Mouse (Mus musculus) lung, embryonic 14.5 days (tissue): ENCODE data around the gene Eme1. TPM values are rescaled to one million over a fixed set of nuclear protein-coding genes. Genes with fewer than 3 reads are reported as not detected.
"Not testable (repeated sequence)": the region's sequence is repeated elsewhere in the genome, so short reads cannot be mapped to it uniquely, and the experiment has no call there.

Experiments
- ATAC-seq: fragments of 200-750 bp; cut with Nextera tagmentation; 2 replicates; pipeline ENCODE4 v1.8.0; 2017; ENCODE audit warnings: mild to moderate bottlenecking, moderate TSS enrichment, moderate library complexity; ENCODE audit not compliant: insufficient read depth
- DNase-seq: peaks from one replicate; pipeline ENCODE4 v3.0.0-alpha.2; 2015
- H3K27ac ChIP-seq: fragments of 300-500 bp; sonication (generic); 2 replicates; pipeline ENCODE4 v1.5.1; 2014; ENCODE audit warnings: low read depth, mild to moderate bottlenecking, moderate library complexity
- H3K27me3 ChIP-seq: fragments of 300-500 bp; sonication (generic); 2 replicates; pipeline ENCODE4 v1.6.1; 2014; ENCODE audit warnings: low read length, control low read depth; ENCODE audit not compliant: insufficient read depth
- H3K36me3 ChIP-seq: fragments of 300-500 bp; sonication (generic); 2 replicates; pipeline ENCODE4 v1.6.1; 2014; ENCODE audit warnings: control low read depth; ENCODE audit not compliant: insufficient read depth
- H3K4me1 ChIP-seq: fragments of 300-500 bp; sonication (generic); 2 replicates; pipeline ENCODE4 v1.6.1; 2014; ENCODE audit warnings: antibody characterized with exemption, control low read depth; ENCODE audit not compliant: insufficient read depth
- H3K4me2 ChIP-seq: fragments of 300-500 bp; sonication (generic); 2 replicates; pipeline ENCODE4 v1.6.1; 2014; ENCODE audit warnings: mild to moderate bottlenecking
- H3K4me3 ChIP-seq: fragments of 300-500 bp; sonication (generic); 2 replicates; pipeline ENCODE4 v1.5.1; 2014; ENCODE audit warnings: low read depth, low read length
- H3K9ac ChIP-seq: fragments of 300-500 bp; sonication (generic); 2 replicates; pipeline ENCODE4 v1.6.1; 2014
- H3K9me3 ChIP-seq: fragments of 300-500 bp; sonication (generic); 2 replicates; pipeline ENCODE4 v1.6.1; 2016; ENCODE audit warnings: low read depth, low read length, control low read depth
- CTCF ChIP-seq: IDR thresholded peaks from 2 replicates; pipeline ENCODE4 v1.5.1; 2016; ENCODE audit warnings: antibody characterized with exemption, low read depth
- WGBS: fragments of 180-500 bp; shearing (Covaris S2); extraction: QIAGEN DNeasy Blood & Tissue Kit; methylation state at CpG from one replicate; pipeline ENCODE4 v1.1.7; 2014; 5-methylcytosine and 5-hydroxymethylcytosine counted together
- polyA plus RNA-seq: library from polyadenylated mRNA; unstranded; fragments of >200 nt; fragmentation: Nextera tagmentation; extraction: Ambion mirVana; gene quantifications from 2 replicates; pipeline ENCODE4 v1.2.1, GENCODE M21; 2014

Eme1 gene
- polyA plus RNA-seq, 1 experiment from 2014 or later: 30.0 TPM

GRCm38 (mm10) chr11:94676754-94677606 lies 23.2 kb upstream of the Eme1 start, which contains the start of gene Xylt2:
TSS of gene Xylt2 (minus strand) at chr11:94677515.
- Histone ChIP-seq H3K9me3 (no peaks in the 10 kb centered on the region), H3K4me2 (peak within 1 kb of the TSS; percentile 88), H3K4me1 (peaks cover 5% of the 10 kb centered on the region; the same call in 1 of the 2 replicates), H3K4me3 (peak within 1 kb of the TSS; percentile 96), H3K27me3 (no peaks in the 10 kb centered on the region), H3K9ac (peak within 1 kb of the TSS; percentile 95), H3K27ac (peak within 1 kb of the TSS; percentile 85), H3K36me3 (no peaks in the 10 kb centered on the region; the same call in 1 of the 2 replicates)
- DNase-seq (peak; percentile 97), ATAC-seq (peak; percentile 96)
- no peak for TF ChIP-seq CTCF
- WGBS: under 1% methylated on average over 80 of the region's 82 CpGs

- Histone ChIP-seq H3K4me2 (peak overlapping the region; percentile 88), H3K9me3 (no peaks in the 10 kb centered on the region), H3K27ac (peak overlapping the region; percentile 85; the same call in 1 of the 2 replicates), H3K9ac (peak overlapping the region; percentile 95), H3K36me3 (no peaks in the 10 kb centered on the region; the same call in 1 of the 2 replicates), H3K27me3 (no peaks in the 10 kb centered on the region), H3K4me3 (peak overlapping the region; percentile 96), H3K4me1 (peaks cover 5% of the 10 kb centered on the region; the same call in 1 of the 2 replicates)
- DNase-seq (no peak), ATAC-seq (no peak)
- WGBS: 39% methylated on average over 4 of the region's 4 CpGs
- TF ChIP-seq CTCF: no peak
These were observed 22.5 kb upstream of the Eme1 start for GRCm38 (mm10) chr11:94676308-94676707.

- H3K27ac ChIP-seq: no peak overlapping the region
- H3K4me3 ChIP-seq: no peak overlapping the region
- peaks cover 4% of the 10 kb centered on the region; the same call in 1 of the 2 replicates for H3K36me3 ChIP-seq
- no peak for DNase-seq
- H3K9me3 ChIP-seq: no peaks in the 10 kb centered on the region
- 60% methylated on average over 5 of the region's 5 CpGs for WGBS
- H3K4me2 ChIP-seq: peak overlapping the region; percentile 88
- H3K4me1 ChIP-seq: peaks cover 5% of the 10 kb centered on the region; the same call in 1 of the 2 replicates
- peak; percentile 16; the same call in 1 of the 2 replicates for TF ChIP-seq CTCF
- no peak for ATAC-seq
- no peak overlapping the region for H3K9ac ChIP-seq
- no peaks in the 10 kb centered on the region for H3K27me3 ChIP-seq
These were observed 21.7 kb upstream of the Eme1 start for GRCm38 (mm10) chr11:94675446-94675845.

GRCm38 (mm10) chr11:94674984-94675383 lies 21.2 kb upstream of the Eme1 start:
- Histone ChIP-seq H3K36me3 (peaks cover 8% of the 10 kb centered on the region), H3K27ac (no peak overlapping the region), H3K4me1 (peaks cover 5% of the 10 kb centered on the region; the same call in 1 of the 2 replicates), H3K4me3 (no peak overlapping the region), H3K4me2 (peak overlapping the region; percentile 88), H3K9ac (no peak overlapping the region), H3K27me3 (no peaks in the 10 kb centered on the region), H3K9me3 (no peaks in the 10 kb centered on the region)
- ATAC-seq: no peak
- no peak for TF ChIP-seq CTCF
- 72% methylated on average over 5 of the region's 5 CpGs for WGBS
- no peak for DNase-seq

- Histone ChIP-seq H3K4me3 (no peak overlapping the region), H3K9ac (no peak overlapping the region), H3K27me3 (no peaks in the 10 kb centered on the region), H3K4me1 (no peaks in the 10 kb centered on the region), H3K4me2 (no peak overlapping the region), H3K27ac (no peak overlapping the region), H3K9me3 (no peaks in the 10 kb centered on the region), H3K36me3 (peaks cover 93% of the 10 kb centered on the region)
- no peak for TF ChIP-seq CTCF
- 94% methylated on average over 6 of the region's 6 CpGs for WGBS
- ATAC-seq (no peak), DNase-seq (no peak)
These were observed 11.5 kb upstream of the Eme1 start for GRCm38 (mm10) chr11:94665281-94665680.

GRCm38 (mm10) chr11:94661344-94661743 lies 7.6 kb upstream of the Eme1 start:
- ATAC-seq: no peak
- 42% methylated on average over 1 of the region's 1 CpGs for WGBS

GRCm38 (mm10) chr11:94652973-94653372 lies 791 bp downstream of the Eme1 start:
- WGBS: 39% methylated on average over 8 of the region's 8 CpGs
- Histone ChIP-seq H3K9ac (peak overlapping the region; percentile 59), H3K4me1 (peaks cover 4% of the 10 kb centered on the region; the same call in 1 of the 2 replicates), H3K27ac (0 out of 2 replicates have a peak overlapping the region, but pooled peaks have one; percentile 89), H3K27me3 (no peaks in the 10 kb centered on the region), H3K4me2 (peak overlapping the region; percentile 66), H3K9me3 (no peaks in the 10 kb centered on the region), H3K36me3 (peaks cover 38% of the 10 kb centered on the region), H3K4me3 (peak overlapping the region; percentile 67)
- TF ChIP-seq CTCF: no peak
- DNase-seq (no peak), ATAC-seq (no peak)

More at GRCm38 (mm10) chr11:94661344-94661743, 7.6 kb upstream of the Eme1 start:
- DNase-seq: no peak
- Histone ChIP-seq H3K36me3 (peaks cover 85% of the 10 kb centered on the region), H3K27me3 (no peaks in the 10 kb centered on the region), H3K27ac (no peak overlapping the region), H3K4me1 (no peaks in the 10 kb centered on the region), H3K9me3 (no peaks in the 10 kb centered on the region), H3K4me2 (no peak overlapping the region), H3K9ac (no peak overlapping the region), H3K4me3 (no peak overlapping the region)
- no peak for TF ChIP-seq CTCF

GRCm38 (mm10) chr11:94651241-94651640 lies 2.5 kb downstream of the Eme1 start:
- H3K27me3 ChIP-seq, H3K9me3 ChIP-seq, H3K4me3 ChIP-seq, H3K9ac ChIP-seq, ATAC-seq, DNase-seq, H3K4me2 ChIP-seq, H3K27ac ChIP-seq, H3K4me1 ChIP-seq: not testable (repeated sequence)
- H3K36me3 ChIP-seq: peaks cover 42% of the 10 kb centered on the region
- WGBS: 92% methylated on average over 5 of the region's 7 CpGs
